Mouse (Mus musculus): ENCODE results near the gene Adra2a. TPM values are rescaled to one million over a fixed set of nuclear protein-coding genes. Genes with fewer than 3 reads are reported as not detected.

The Adra2a gene
- total and polyA plus RNA-seq, 3 experiments: 0.20 to 0.25 (median 0.23) TPM

- TF ChIP-seq POLR2A (IDR thresholded peaks at IDR 0.05; ENCODE audit: insufficient read depth, low read depth, low read length) (no peak), CTCF (IDR thresholded peaks at IDR 0.05) (no peak), EP300 (IDR thresholded peaks at IDR 0.05; ENCODE audit: insufficient read depth, low read depth, low read length) (no peak)
- H3K27me3 ChIP-seq (ENCODE audit: control insufficient read depth, insufficient read depth, low read length): no peaks in the 10 kb centered on the region
- no peak overlapping the region for H3K9ac ChIP-seq (ENCODE audit: low read depth, low read length)
- no peaks in the 10 kb centered on the region for H3K79me2 ChIP-seq (replicated peaks; ENCODE audit: control insufficient read depth, insufficient read depth, low read length)
- no peaks in the 10 kb centered on the region for H3K4me1 ChIP-seq (ENCODE audit: control insufficient read depth, insufficient read depth, low read length)
- DNase-seq: no peak
- no peak overlapping the region for H3K4me3 ChIP-seq
- no peaks in the 10 kb centered on the region for H3K36me3 ChIP-seq (ENCODE audit: control insufficient read depth, insufficient read depth, low read length)
- intact Hi-C loops (cut with DNase I): no loop called here
- WGBS: 80% methylated on average over 7 of the region's 7 CpGs
- no peak overlapping the region for H3K27ac ChIP-seq
Measured at GRCm38 (mm10) chr19:54039441-54039840, 4.5 kb upstream of the Adra2a start.

- DNase-seq: no peak
- no peaks in the 10 kb centered on the region for H3K4me1 ChIP-seq (ENCODE audit: control insufficient read depth, insufficient read depth, low read length)
- H3K27me3 ChIP-seq (ENCODE audit: control insufficient read depth, insufficient read depth, low read length): peaks cover 6% of the 10 kb centered on the region; the same call in 1 of the 2 replicates
- 34% methylated on average over 4 of the region's 4 CpGs for whole genome bisulfite sequencing
- no peak overlapping the region for H3K4me3 ChIP-seq
- intact Hi-C loops (cut with DNase I): loop anchor here (5.0 to 10.0 kb wide), 3 partner anchors 93 to 1024 kb away; no protein-coding TSS in a partner anchor
- no peak overlapping the region for H3K27ac ChIP-seq
- TF ChIP-seq POLR2A (IDR thresholded peaks at IDR 0.05; ENCODE audit: insufficient read depth, low read depth, low read length) (no peak), CTCF (IDR thresholded peaks at IDR 0.05) (no peak), EP300 (IDR thresholded peaks at IDR 0.05; ENCODE audit: insufficient read depth, low read depth, low read length) (no peak)
- no peak overlapping the region for H3K9ac ChIP-seq (ENCODE audit: low read depth, low read length)
- no peaks in the 10 kb centered on the region for H3K36me3 ChIP-seq (ENCODE audit: control insufficient read depth, insufficient read depth, low read length)
- no peaks in the 10 kb centered on the region for H3K79me2 ChIP-seq (replicated peaks; ENCODE audit: control insufficient read depth, insufficient read depth, low read length)
Measured at GRCm38 (mm10) chr19:54040356-54041028, 3.5 kb upstream of the Adra2a start.

GRCm38 (mm10) chr19:54041029-54041367 lies 3.0 kb upstream of the Adra2a start:
- intact Hi-C loops (cut with DNase I): loop anchor here (5.0 to 10.0 kb wide), 3 partner anchors 94 to 1024 kb away; no protein-coding TSS in a partner anchor
- H3K79me2 ChIP-seq (replicated peaks; ENCODE audit: control insufficient read depth, insufficient read depth, low read length): no peaks in the 10 kb centered on the region
- peaks cover 10% of the 10 kb centered on the region for H3K27me3 ChIP-seq (ENCODE audit: control insufficient read depth, insufficient read depth, low read length)
- no peak overlapping the region for H3K4me3 ChIP-seq
- no peak overlapping the region for H3K9ac ChIP-seq (ENCODE audit: low read depth, low read length)
- no peaks in the 10 kb centered on the region for H3K36me3 ChIP-seq (ENCODE audit: control insufficient read depth, insufficient read depth, low read length)
- DNase-seq: no peak
- H3K27ac ChIP-seq: no peak overlapping the region
- TF ChIP-seq POLR2A (IDR thresholded peaks at IDR 0.05; ENCODE audit: insufficient read depth, low read depth, low read length) (no peak), CTCF (IDR thresholded peaks at IDR 0.05) (no peak), EP300 (IDR thresholded peaks at IDR 0.05; ENCODE audit: insufficient read depth, low read depth, low read length) (no peak)
- H3K4me1 ChIP-seq (ENCODE audit: control insufficient read depth, insufficient read depth, low read length): no peaks in the 10 kb centered on the region
- 26% methylated on average over 5 of the region's 5 CpGs for WGBS

GRCm38 (mm10) chr19:54044507-54045371 lies 788 bp downstream of the Adra2a start:
- Histone ChIP-seq H3K4me3 (peak overlapping the region; percentile 56), H3K27me3 (ENCODE audit: control insufficient read depth, insufficient read depth, low read length) (peaks cover 25% of the 10 kb centered on the region), H3K4me1 (ENCODE audit: control insufficient read depth, insufficient read depth, low read length) (0 out of 2 replicates have a peak, but pooled peaks cover 2% of the 10 kb centered on the region), H3K36me3 (ENCODE audit: control insufficient read depth, insufficient read depth, low read length) (no peaks in the 10 kb centered on the region), H3K27ac (no peak overlapping the region), H3K79me2 (replicated peaks; ENCODE audit: control insufficient read depth, insufficient read depth, low read length) (no peaks in the 10 kb centered on the region), H3K9ac (ENCODE audit: low read depth, low read length) (peak overlapping the region; percentile 13)
- WGBS: 2% methylated on average over 59 of the region's 59 CpGs
- TF ChIP-seq EP300 (IDR thresholded peaks at IDR 0.05; ENCODE audit: insufficient read depth, low read depth, low read length) (no peak), CTCF (IDR thresholded peaks at IDR 0.05) (peak; percentile 68), POLR2A (IDR thresholded peaks at IDR 0.05; ENCODE audit: insufficient read depth, low read depth, low read length) (no peak)
- peak; percentile 43 to 63 for DNase-seq
- intact Hi-C loops (cut with DNase I): loop anchor here (2.0 to 10.0 kb wide), 4 partner anchors 97 to 1162 kb away; no protein-coding TSS in a partner anchor

GRCm38 (mm10) chr19:54045412-54045811 lies 1.5 kb downstream of the Adra2a start:
- intact Hi-C loops (cut with DNase I): loop anchor here (2.0 to 10.0 kb wide), 2 partner anchors 1019 to 1161 kb away; no protein-coding TSS in a partner anchor
- DNase-seq: no peak
- H3K4me3 ChIP-seq: peak overlapping the region; percentile 56
- H3K79me2 ChIP-seq (replicated peaks; ENCODE audit: control insufficient read depth, insufficient read depth, low read length): no peaks in the 10 kb centered on the region
- 0 out of 2 replicates have a peak, but pooled peaks cover 2% of the 10 kb centered on the region for H3K4me1 ChIP-seq (ENCODE audit: control insufficient read depth, insufficient read depth, low read length)
- H3K27me3 ChIP-seq (ENCODE audit: control insufficient read depth, insufficient read depth, low read length): peaks cover 25% of the 10 kb centered on the region
- WGBS: 1% methylated on average over 29 of the region's 29 CpGs
- H3K36me3 ChIP-seq (ENCODE audit: control insufficient read depth, insufficient read depth, low read length): no peaks in the 10 kb centered on the region
- TF ChIP-seq CTCF (IDR thresholded peaks at IDR 0.05) (no peak), POLR2A (IDR thresholded peaks at IDR 0.05; ENCODE audit: insufficient read depth, low read depth, low read length) (no peak)
- no peak overlapping the region for H3K27ac ChIP-seq
- peak overlapping the region; percentile 13 for H3K9ac ChIP-seq (ENCODE audit: low read depth, low read length)

Data from heart, adult 2 months (tissue).